Mouse (Mus musculus) bone marrow, adult 2 months (tissue): ENCODE data around the gene Dusp14.

ENCODE experiments used
- CTCF ChIP-seq: fragments of 200-500 bp; IDR thresholded peaks from 2 replicates; pipeline ENCODE4 v1.5.1; 2011; ENCODE audit warnings: low read length, control low read depth; ENCODE audit not compliant: control insufficient read depth, insufficient read depth
- POLR2A ChIP-seq: fragments of 200-500 bp; IDR thresholded peaks from 2 replicates; pipeline ENCODE4 v1.6.1; 2011; ENCODE audit warnings: low read depth, mild to moderate bottlenecking, control low read depth, low read length, borderline replicate concordance; ENCODE audit not compliant: control insufficient read depth

DNA sequence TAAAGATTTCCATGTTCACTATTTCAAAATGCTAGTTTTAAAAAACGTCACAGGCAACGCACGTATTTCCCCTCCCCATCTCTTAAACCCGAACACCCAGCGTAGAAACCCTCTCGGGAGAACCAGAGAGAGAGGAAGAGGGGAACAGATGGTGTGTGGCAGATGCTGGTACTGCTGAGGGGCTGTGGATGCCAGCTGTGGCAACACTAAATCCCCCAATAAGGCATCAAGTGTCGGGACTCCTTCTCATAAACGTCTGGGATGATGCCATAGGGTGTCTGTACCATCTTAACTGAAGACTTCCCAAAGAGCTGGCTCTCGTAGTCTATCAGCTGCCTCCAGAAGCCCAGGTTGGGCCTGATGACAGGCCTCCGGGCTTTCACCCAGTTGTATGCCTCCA, 20.6 kb downstream of the Dusp14 start:
- TF ChIP-seq POLR2A (no peak), CTCF (no peak)
